Mouse (Mus musculus): Measurements from ENCODE around the gene Pdcd2l. TPM values are rescaled to one million over a fixed set of nuclear protein-coding genes. Genes with fewer than 3 reads are reported as not detected.
"Not testable (repeated sequence)": the region's sequence is repeated elsewhere in the genome, so short reads cannot be mapped to it uniquely, and the experiment has no call there.

Gene Pdcd2l
- polyA plus RNA-seq, 1 experiment: 11.5 TPM

GRCm38 (mm10) chr7:34224308-34224707 is 27.8 kb upstream of the Pdcd2l start:
- H3K4me1 ChIP-seq (ENCODE audit: control insufficient read depth, insufficient read depth, insufficient read length, low read length): peaks cover 9% of the 10 kb centered on the region
- H3K4me3 ChIP-seq (ENCODE audit: insufficient read depth, low read depth, low read length): no peak overlapping the region
- H3K27ac ChIP-seq (replicated peaks; ENCODE audit: low read depth, low read length): no peak overlapping the region

DNA sequence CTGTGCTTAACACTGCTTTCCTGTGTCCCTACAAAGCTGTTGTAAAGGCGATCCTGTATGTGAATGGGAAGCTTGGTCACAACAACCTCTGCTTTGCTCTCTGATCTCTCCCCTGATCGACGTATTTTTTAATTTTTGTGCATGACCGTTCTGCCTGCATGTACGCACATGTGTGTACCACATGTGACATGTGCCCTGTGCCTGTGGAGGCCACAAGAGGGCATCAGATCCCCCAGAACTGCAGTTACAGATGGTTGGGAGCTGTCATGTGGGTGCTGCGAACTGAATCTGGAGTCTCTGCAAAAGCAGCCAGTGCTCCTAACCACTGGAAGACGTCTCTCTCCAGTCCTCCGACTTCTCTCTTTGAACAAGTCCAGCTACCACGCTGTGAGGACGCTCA is 25.9 kb upstream of the Pdcd2l start:
- H3K4me1 ChIP-seq (ENCODE audit: control insufficient read depth, insufficient read depth, insufficient read length, low read length): 0 out of 2 replicates have a peak, but pooled peaks cover 4% of the 10 kb centered on the region
- no peak overlapping the region for H3K4me3 ChIP-seq (ENCODE audit: insufficient read depth, low read depth, low read length)
- H3K27ac ChIP-seq (replicated peaks; ENCODE audit: low read depth, low read length): no peak overlapping the region

- Histone ChIP-seq H3K27ac (replicated peaks; ENCODE audit: low read depth, low read length) (no peak overlapping the region), H3K4me1 (ENCODE audit: control insufficient read depth, insufficient read depth, insufficient read length, low read length) (0 out of 2 replicates have a peak, but pooled peaks cover under 1% of the 10 kb centered on the region), H3K4me3 (ENCODE audit: insufficient read depth, low read depth, low read length) (no peak overlapping the region)
These were observed 25.3 kb upstream of the Pdcd2l start for GRCm38 (mm10) chr7:34221594-34222250.

GRCm38 (mm10) chr7:34218496-34218895 is 22.0 kb upstream of the Pdcd2l start:
- peaks cover 4% of the 10 kb centered on the region for H3K4me1 ChIP-seq (ENCODE audit: control insufficient read depth, insufficient read depth, insufficient read length, low read length)
- no peak overlapping the region for H3K27ac ChIP-seq (replicated peaks; ENCODE audit: low read depth, low read length)
- H3K4me3 ChIP-seq (ENCODE audit: insufficient read depth, low read depth, low read length): no peak overlapping the region

DNA sequence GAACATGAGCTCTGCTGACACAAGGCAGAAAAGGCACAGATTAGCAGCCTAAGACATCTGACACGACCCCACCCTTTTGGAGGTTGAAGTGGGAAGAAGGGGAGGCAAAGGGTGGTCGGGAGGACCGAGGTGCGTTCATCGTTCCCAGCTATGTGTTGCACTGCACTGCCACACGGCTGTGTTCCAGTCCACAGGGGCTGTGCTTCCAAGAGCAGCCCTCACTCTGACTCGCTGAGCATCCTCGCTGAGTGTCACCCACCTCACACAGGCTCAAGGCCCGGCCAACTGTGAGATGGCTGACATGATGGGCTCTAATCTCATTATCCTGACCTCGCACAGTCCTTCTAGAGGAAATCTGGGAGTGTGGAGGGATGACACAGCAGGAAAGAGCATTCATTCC is 20.0 kb upstream of the Pdcd2l start:
- Histone ChIP-seq H3K4me3 (ENCODE audit: insufficient read depth, low read depth, low read length) (no peak overlapping the region), H3K27ac (replicated peaks; ENCODE audit: low read depth, low read length) (no peak overlapping the region), H3K4me1 (ENCODE audit: control insufficient read depth, insufficient read depth, insufficient read length, low read length) (peaks cover 4% of the 10 kb centered on the region)

DNA sequence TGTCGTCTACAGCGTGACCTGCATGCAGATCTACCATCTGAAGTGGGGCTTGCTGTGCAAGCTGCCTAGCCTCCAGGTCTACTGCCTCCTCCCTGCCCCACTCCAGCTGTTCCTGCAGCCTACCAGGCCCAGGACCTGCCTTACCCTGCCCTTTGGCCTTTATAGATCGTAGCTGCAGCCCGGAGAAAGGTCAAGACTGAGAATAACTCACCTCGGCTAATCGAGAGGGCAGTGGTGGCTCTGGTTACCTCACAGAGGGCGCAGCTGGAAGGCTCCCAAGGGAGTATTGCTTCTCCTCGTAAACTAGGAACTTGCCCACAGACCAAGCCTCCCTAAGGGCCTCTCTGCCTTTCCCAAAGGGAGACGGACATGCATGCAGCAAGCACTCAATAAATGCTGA is 19.0 kb upstream of the Pdcd2l start:
- Histone ChIP-seq H3K4me1 (ENCODE audit: control insufficient read depth, insufficient read depth, insufficient read length, low read length) (peaks cover 4% of the 10 kb centered on the region), H3K4me3 (ENCODE audit: insufficient read depth, low read depth, low read length) (no peak overlapping the region), H3K27ac (replicated peaks; ENCODE audit: low read depth, low read length) (no peak overlapping the region)

DNA sequence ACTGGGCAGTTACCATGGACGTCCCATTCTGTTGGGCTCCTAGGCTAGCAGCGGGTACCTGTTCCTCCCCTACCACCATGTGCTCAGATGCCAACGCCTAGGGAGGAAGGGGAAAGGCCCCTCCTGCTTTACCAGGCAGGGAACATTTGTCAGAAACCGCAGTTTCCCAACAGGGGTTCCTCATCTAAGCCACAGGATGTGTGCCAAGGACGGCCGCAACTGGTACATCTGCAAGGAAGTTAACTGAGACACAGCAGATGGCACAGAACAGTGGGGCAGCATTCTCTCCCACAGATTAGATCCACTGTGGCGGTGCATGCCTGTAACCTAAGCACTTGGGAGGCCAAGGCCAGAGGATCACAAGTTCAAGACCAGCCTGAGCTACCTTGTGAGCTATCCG is 18.2 kb upstream of the Pdcd2l start:
- no peak overlapping the region for H3K4me3 ChIP-seq (ENCODE audit: insufficient read depth, low read depth, low read length)
- H3K4me1 ChIP-seq (ENCODE audit: control insufficient read depth, insufficient read depth, insufficient read length, low read length): peaks cover 4% of the 10 kb centered on the region
- no peak overlapping the region for H3K27ac ChIP-seq (replicated peaks; ENCODE audit: low read depth, low read length)

DNA sequence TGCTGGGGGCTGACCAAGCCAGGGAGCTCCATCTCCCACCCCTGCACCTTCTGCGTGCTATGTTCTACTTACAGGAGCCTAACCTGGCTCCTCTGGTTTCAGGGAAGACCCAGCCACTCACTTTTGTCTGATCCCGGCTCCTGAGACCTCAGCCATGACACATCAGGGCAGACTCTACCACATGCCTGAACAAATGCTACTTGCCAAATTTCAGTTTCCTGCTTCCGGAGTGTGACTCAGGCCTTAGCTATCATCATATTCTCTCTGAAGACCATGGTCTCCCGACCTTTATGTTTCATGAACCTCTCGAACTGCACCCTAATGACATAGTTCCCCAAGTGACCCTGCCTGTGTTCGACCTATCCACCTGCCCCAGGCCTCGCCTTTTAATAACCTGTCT is 16.8 kb upstream of the Pdcd2l start:
- Histone ChIP-seq H3K4me1 (ENCODE audit: control insufficient read depth, insufficient read depth, insufficient read length, low read length) (peaks cover 4% of the 10 kb centered on the region), H3K4me3 (ENCODE audit: insufficient read depth, low read depth, low read length) (no peak overlapping the region), H3K27ac (replicated peaks; ENCODE audit: low read depth, low read length) (no peak overlapping the region)

DNA sequence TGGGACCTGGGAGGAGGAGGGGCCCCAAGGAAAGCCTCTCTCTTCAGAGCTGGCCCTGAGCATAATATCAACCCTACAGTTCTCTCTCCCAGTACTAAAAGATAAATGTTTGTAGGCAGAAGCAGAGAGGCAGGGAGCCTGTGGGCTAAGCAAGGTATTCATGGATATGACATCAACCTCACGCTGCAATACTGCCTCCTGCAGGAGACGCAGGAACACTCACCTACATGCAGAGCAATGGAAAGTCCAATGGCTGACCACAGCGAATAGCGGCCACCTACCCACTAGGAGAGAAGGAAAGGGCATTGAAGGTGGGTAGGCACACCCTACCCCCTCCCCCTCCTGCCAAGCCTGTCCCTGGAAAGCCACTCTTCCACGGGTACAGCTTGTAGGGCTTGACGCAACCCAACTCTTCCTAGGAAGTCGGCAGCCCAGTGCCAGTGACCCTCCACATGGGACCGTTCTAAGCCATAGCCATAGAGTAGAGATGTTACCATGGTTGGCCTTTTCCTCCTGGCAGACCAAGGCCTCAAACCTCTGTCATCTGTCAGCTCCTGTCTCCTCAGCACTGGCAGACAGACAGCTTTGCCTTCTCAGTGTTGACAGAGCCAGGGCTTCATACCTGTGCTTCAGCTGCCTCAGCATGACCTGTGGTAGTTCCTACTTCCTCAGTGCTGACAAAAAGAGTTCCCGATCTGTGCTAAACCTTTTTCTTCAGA is 11.7 kb upstream of the Pdcd2l start:
- Histone ChIP-seq H3K27ac (replicated peaks; ENCODE audit: low read depth, low read length) (no peak overlapping the region), H3K4me3 (ENCODE audit: insufficient read depth, low read depth, low read length) (no peak overlapping the region), H3K4me1 (ENCODE audit: control insufficient read depth, insufficient read depth, insufficient read length, low read length) (no peaks in the 10 kb centered on the region)

DNA sequence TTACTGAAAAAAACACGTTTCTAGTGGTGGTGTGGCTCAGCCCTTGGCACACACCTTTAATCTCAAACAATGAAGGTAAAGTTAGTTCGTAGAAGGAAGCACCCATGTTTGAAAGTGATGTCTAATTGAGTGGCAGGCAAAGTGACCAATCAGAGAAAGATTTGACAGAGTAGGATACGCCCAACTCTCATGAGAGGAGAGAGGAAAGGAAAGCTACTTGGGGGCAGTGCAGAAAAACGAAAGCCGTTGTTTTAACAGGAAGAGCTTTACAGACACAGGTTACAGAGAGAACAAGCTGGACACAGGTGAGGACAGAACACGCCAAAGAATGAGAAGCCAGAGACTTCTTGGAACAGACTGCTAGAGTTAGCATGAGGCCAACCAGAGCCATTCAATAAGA is 9.9 kb upstream of the Pdcd2l start:
- H3K4me1 ChIP-seq (ENCODE audit: control insufficient read depth, insufficient read depth, insufficient read length, low read length): no peaks in the 10 kb centered on the region
- no peak overlapping the region for H3K27ac ChIP-seq (replicated peaks; ENCODE audit: low read depth, low read length)
- H3K4me3 ChIP-seq (ENCODE audit: insufficient read depth, low read depth, low read length): no peak overlapping the region

DNA sequence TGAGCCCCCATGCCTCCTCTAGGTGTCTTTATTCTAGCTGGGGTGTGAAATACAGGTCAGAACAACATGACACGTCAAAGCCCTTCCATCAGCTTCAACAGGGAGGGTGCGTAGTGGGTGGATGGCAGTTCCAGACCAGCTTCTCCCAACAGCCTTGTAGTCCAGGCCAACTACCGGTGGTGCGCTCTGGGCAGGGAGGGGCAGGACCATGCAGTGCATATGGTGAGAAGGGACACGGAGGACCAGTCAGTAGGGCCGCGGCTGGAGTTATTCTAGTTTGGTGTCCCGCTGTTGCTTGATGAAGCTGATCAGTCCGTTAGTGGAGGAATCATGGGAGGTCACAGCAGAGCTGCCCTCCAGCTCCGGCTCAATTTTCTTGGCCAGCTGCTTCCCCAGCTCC is 5.7 kb upstream of the Pdcd2l start:
- not testable (repeated sequence) for H3K4me3 ChIP-seq (ENCODE audit: insufficient read depth, low read depth, low read length); H3K27ac ChIP-seq (replicated peaks; ENCODE audit: low read depth, low read length); H3K4me1 ChIP-seq (ENCODE audit: control insufficient read depth, insufficient read depth, insufficient read length, low read length)

- no peak overlapping the region for H3K4me3 ChIP-seq (ENCODE audit: insufficient read depth, low read depth, low read length)
These were observed 4.4 kb upstream of the Pdcd2l start for GRCm38 (mm10) chr7:34200829-34201228.

DNA sequence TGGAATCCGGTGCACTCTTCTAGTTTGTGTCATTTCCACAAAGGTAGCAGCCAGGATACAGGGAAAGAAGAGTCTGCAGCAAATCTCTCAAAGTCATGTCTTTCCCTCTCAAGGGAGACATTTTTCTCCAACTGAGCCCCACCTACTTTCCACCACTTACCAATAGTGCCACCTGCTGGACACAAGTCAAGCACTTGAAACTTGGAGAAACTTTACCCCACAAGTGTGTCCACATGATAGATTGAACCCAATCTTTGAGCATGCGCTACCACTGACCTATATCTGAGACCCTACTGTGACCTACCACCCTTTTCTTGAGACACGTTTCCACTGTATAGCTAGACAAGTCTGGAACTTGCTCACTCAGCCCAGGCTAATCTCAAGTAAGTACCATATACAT is 1.9 kb upstream of the Pdcd2l start:
- Histone ChIP-seq H3K27ac (replicated peaks; ENCODE audit: low read depth, low read length) (no peak overlapping the region), H3K4me1 (ENCODE audit: control insufficient read depth, insufficient read depth, insufficient read length, low read length) (peaks cover 2% of the 10 kb centered on the region; the same call in 1 of the 2 replicates), H3K4me3 (ENCODE audit: insufficient read depth, low read depth, low read length) (no peak overlapping the region)

More at GRCm38 (mm10) chr7:34200829-34201228, 4.4 kb upstream of the Pdcd2l start:
- H3K4me1 ChIP-seq (ENCODE audit: control insufficient read depth, insufficient read depth, insufficient read length, low read length): no peaks in the 10 kb centered on the region
- H3K27ac ChIP-seq (replicated peaks; ENCODE audit: low read depth, low read length): no peak overlapping the region

- H3K4me1 ChIP-seq (ENCODE audit: control insufficient read depth, insufficient read depth, insufficient read length, low read length): peaks cover 2% of the 10 kb centered on the region; the same call in 1 of the 2 replicates
- peak overlapping the region; percentile 84 for H3K4me3 ChIP-seq (ENCODE audit: insufficient read depth, low read depth, low read length)
- H3K27ac ChIP-seq (replicated peaks; ENCODE audit: low read depth, low read length): peak overlapping the region; percentile 52; the same call in 1 of the 2 replicates
These were observed 829 bp downstream of the Pdcd2l start for GRCm38 (mm10) chr7:34195632-34196031.

GRCm38 (mm10) chr7:34192825-34193224 is 3.6 kb downstream of the Pdcd2l start:
- Histone ChIP-seq H3K27ac (replicated peaks; ENCODE audit: low read depth, low read length) (peak overlapping the region; percentile 60), H3K4me3 (ENCODE audit: insufficient read depth, low read depth, low read length) (no peak overlapping the region), H3K4me1 (ENCODE audit: control insufficient read depth, insufficient read depth, insufficient read length, low read length) (peaks cover 2% of the 10 kb centered on the region; the same call in 1 of the 2 replicates)
